Mouse (Mus musculus): Measurements from ENCODE around the gene Cebpg. TPM values are rescaled to one million over a fixed set of nuclear protein-coding genes. Genes with fewer than 3 reads are reported as not detected.

Cebpg gene
- polyA plus RNA-seq (2015; fragmentation: Nextera tagmentation; extraction: Ambion mirVana): 20.2 and 22.1 TPM in 2 replicates

DNA sequence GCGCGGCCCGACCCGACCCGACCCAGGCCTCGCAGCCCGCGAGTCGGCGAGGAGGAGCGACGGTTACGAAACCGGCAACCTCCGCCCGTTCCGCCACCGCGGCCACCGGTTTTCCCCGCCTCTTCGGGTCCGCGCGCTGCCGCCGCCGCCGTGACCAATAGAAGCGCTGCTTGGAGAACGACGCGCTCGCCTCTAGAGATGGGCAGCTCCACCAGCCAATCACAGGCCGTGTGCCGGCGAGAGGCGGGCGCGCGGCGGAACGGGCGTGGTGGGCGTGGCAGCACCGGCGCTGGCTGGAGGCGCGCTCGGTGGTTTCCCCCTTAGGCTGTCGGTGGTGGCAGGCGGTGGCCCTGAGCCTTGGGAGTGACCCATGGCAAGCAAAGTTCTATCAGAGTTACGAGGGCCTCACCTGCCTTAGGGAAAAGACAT lies at the start of gene Cebpg:
Cebpg (minus strand) TSS at position 138 of the 429 bp plus-strand sequence.
- peak within 1 kb of the TSS; percentile 96 for H3K27ac ChIP-seq (replicated peaks)
- peak within 1 kb of the TSS; percentile 98 for H3K9ac ChIP-seq
- H3K4me3 ChIP-seq (replicated peaks): peak within 1 kb of the TSS; percentile 93
- under 1% methylated on average over 52 of the region's 53 CpGs for WGBS (ENCODE audit: insufficient replicate concordance)
- peaks cover 38% of the 10 kb centered on the region for H3K4me1 ChIP-seq (replicated peaks)
- H3K4me2 ChIP-seq: peak within 1 kb of the TSS; percentile 88
- H3K9me3 ChIP-seq (replicated peaks): no peaks in the 10 kb centered on the region
- H3K27me3 ChIP-seq: no peaks in the 10 kb centered on the region
- 0 out of 2 replicates have a peak, but pooled peaks cover 6% of the 10 kb centered on the region for H3K36me3 ChIP-seq (replicated peaks)
- ATAC-seq (ENCODE audit: insufficient read depth): peak; percentile 94

DNA sequence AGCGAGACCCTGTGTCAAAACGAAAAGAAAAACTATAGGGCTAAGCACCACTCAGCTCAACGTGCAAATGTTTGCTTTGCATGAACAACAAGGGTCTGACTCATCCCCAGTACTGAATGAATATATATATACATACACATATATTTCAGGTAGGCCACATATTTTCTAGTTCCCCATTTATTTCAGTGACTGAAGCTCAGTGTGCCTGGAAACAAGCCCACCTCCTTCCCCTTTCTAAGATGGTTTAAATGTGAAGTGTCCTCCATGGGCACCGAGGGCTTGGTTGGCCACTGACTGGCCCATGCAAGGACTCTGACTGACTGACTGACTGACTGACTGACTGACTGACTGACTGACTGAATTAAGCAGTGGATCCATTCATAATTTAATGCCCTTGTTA lies 43.2 kb upstream of the Cebpg start:
- ATAC-seq (ENCODE audit: insufficient read depth): no peak
- Histone ChIP-seq H3K9me3 (replicated peaks) (no peaks in the 10 kb centered on the region), H3K9ac (no peak overlapping the region), H3K27me3 (no peaks in the 10 kb centered on the region), H3K36me3 (replicated peaks) (no peaks in the 10 kb centered on the region), H3K4me1 (replicated peaks) (no peaks in the 10 kb centered on the region), H3K27ac (replicated peaks) (no peak overlapping the region), H3K4me2 (no peak overlapping the region), H3K4me3 (replicated peaks) (no peak overlapping the region)
- WGBS (ENCODE audit: insufficient replicate concordance): 46% methylated on average over 4 of the region's 4 CpGs

DNA sequence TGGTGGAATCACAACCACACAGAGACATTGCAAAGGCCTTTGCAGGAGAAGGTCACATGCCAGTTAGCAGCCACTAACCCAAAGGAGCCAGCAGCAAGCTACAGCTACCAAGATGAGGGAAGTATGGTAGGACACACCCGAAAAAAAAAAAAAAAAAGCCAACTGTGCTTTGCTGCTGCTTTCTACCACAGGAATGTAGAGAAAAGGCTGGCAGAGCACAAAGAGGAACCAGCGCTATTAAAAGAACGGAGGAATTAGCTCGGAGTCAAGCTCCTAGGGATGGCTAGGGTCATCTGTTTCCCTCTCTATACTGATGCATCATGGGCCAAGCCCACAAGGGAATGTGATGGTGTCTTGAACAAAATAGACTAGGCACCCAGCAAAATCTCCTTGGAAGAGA lies 42.4 kb upstream of the Cebpg start:
- H3K4me1 ChIP-seq (replicated peaks): no peaks in the 10 kb centered on the region
- no peak for ATAC-seq (ENCODE audit: insufficient read depth)
- no peak overlapping the region for H3K4me3 ChIP-seq (replicated peaks)
- no peaks in the 10 kb centered on the region for H3K27me3 ChIP-seq
- WGBS (ENCODE audit: insufficient replicate concordance): 23% methylated on average over 4 of the region's 4 CpGs
- H3K4me2 ChIP-seq: no peak overlapping the region
- H3K27ac ChIP-seq (replicated peaks): no peak overlapping the region
- no peak overlapping the region for H3K9ac ChIP-seq
- no peaks in the 10 kb centered on the region for H3K9me3 ChIP-seq (replicated peaks)
- H3K36me3 ChIP-seq (replicated peaks): no peaks in the 10 kb centered on the region

DNA sequence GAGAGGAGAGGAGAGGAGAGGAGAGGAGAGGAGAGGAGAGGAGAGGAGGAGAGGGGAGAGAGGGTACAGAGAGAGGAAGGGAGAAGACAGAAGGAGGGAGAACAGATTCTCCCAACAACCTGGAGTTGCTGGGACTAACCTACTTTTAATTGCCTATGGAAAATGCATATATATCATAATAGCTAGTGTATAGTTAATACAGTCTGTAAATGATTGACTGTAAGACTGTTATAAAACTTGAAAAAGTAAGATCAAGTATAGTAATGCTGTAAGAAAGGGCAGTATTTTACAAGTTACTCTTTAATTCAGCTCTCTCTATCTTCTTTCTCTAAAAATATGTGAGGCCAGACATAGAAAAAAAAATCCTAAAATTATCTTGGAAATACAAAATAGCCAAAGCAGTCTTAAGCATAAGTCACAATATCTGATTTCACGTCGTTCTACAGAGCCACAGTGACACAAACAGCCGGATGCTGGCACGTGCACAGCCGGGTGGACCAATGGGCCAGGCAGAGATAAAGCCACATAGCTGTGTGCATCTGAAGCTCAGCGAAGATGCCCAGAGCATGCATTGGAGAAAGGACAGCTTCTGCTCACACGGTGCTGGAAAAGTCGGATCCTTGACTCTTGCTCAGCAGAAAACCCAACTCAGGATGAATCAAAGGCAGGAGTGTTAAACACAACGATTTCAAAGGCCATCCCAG lies 38.8 kb upstream of the Cebpg start:
- no peak for ATAC-seq (ENCODE audit: insufficient read depth)
- H3K27me3 ChIP-seq: no peaks in the 10 kb centered on the region
- WGBS (ENCODE audit: insufficient replicate concordance): 63% methylated on average over 9 of the region's 9 CpGs

DNA sequence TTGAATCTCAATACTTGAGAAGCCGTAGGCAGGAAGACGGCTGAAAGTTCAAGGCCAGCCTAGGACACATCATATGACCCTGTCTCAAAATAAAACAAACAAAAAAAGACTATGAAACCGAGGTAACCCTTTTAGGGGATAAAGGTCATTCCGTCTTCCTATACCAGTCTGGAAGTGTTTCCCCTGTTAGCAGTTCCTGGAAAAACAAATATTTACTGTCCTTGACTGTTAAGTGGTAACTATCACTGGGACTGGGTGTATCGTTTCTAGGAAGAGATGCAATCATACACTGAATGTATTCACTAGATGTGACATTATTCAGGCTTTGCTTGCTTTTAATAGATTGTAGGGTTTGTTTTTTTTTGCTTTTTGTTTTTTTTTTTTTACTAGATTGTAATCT lies 34.2 kb upstream of the Cebpg start:
- Histone ChIP-seq H3K4me3 (replicated peaks) (no peak overlapping the region), H3K4me1 (replicated peaks) (peaks cover 9% of the 10 kb centered on the region; the same call in 1 of the 2 replicates), H3K4me2 (no peak overlapping the region), H3K27ac (replicated peaks) (no peak overlapping the region), H3K36me3 (replicated peaks) (no peaks in the 10 kb centered on the region), H3K9me3 (replicated peaks) (no peaks in the 10 kb centered on the region), H3K9ac (no peak overlapping the region), H3K27me3 (peaks cover 11% of the 10 kb centered on the region)
- ATAC-seq (ENCODE audit: insufficient read depth): peak; percentile 64; the same call in 1 of the 2 replicates
- 50% methylated on average over 5 of the region's 5 CpGs for WGBS (ENCODE audit: insufficient replicate concordance)

More for the DNA sequence above, 38.8 kb upstream of the Cebpg start:
- Histone ChIP-seq H3K9ac (no peak overlapping the region), H3K36me3 (replicated peaks) (no peaks in the 10 kb centered on the region), H3K4me2 (no peak overlapping the region), H3K4me3 (replicated peaks) (no peak overlapping the region), H3K27ac (replicated peaks) (no peak overlapping the region), H3K9me3 (replicated peaks) (no peaks in the 10 kb centered on the region), H3K4me1 (replicated peaks) (peaks cover 2% of the 10 kb centered on the region; the same call in 1 of the 2 replicates)

DNA sequence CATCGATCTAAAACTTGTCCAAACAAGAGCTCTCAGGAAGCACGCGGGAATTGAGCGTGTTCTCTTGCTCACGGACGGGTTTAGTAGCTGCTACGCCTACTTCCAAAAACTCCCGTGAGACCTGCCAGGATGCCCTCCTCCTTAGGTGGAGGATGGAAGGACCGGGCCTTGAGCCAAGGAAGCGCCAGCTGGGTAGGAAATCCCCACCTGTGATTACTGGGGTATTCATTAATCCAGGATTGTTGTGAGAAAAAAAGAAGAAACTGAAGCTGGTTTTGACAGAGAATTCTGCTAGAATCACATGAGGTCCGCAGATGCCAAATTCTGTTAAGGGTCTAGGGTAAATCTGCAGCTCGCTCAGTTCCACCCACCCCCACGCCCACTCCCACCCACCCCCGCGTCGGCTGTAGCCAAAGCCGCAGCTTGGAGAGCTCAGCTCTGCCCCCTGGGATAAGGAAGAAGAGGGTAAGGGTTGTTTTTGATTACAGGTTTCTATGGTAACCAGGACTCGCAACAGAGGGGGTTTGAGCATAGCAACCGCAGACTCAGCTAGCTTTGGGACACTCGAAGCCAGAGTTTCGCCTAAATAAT lies 30.0 kb upstream of the Cebpg start:
- ATAC-seq (ENCODE audit: insufficient read depth): no peak
- H3K4me1 ChIP-seq (replicated peaks): peaks cover 15% of the 10 kb centered on the region
- H3K9ac ChIP-seq: no peak overlapping the region
- no peaks in the 10 kb centered on the region for H3K36me3 ChIP-seq (replicated peaks)
- no peak overlapping the region for H3K27ac ChIP-seq (replicated peaks)
- peak overlapping the region; percentile 8 for H3K4me3 ChIP-seq (replicated peaks)
- no peaks in the 10 kb centered on the region for H3K9me3 ChIP-seq (replicated peaks)
- H3K4me2 ChIP-seq: peak overlapping the region; percentile 49
- WGBS (ENCODE audit: insufficient replicate concordance): 4% methylated on average over 21 of the region's 21 CpGs
- peaks cover 18% of the 10 kb centered on the region for H3K27me3 ChIP-seq

DNA sequence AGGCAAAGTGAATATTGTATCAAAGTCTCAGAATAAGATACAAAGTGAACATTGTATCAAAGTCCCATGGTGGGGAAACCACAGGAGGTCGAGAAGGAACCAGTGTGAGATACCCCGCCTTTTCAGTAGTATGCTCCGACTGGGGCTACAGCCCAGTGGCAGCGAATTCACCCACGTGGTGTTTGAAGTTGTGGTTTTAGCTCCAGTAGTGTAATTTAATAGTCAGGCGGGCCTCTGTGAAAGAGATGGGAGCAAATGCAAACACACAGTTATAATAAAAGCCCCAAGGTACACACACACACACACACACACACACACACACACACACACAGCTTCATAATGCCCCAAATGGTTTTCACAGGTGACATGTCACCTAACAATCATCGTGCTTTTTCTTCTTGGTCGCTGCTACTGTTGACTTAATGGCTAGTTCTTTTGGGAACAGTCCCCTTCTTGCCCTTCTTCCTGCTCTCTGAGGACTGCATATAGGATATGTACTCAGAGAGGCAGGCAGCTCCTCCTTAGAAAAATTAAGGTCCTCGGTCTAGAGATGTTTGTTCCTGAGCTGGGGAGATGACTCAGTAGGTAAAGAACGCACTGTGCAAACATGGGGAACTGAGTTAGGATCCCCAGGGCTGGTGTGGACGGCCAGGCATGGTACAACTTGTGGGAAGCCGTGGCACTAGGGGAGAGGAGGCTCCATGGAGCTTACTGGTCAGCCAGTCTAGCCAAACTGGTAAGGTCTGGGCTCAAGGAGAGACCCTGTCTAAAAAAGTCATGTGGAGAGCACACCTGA lies 28.4 kb upstream of the Cebpg start:
- H3K36me3 ChIP-seq (replicated peaks): no peaks in the 10 kb centered on the region
- peaks cover 18% of the 10 kb centered on the region for H3K27me3 ChIP-seq
- no peak overlapping the region for H3K4me3 ChIP-seq (replicated peaks)
- no peak overlapping the region for H3K9ac ChIP-seq
- H3K9me3 ChIP-seq (replicated peaks): no peaks in the 10 kb centered on the region
- ATAC-seq (ENCODE audit: insufficient read depth): no peak
- H3K4me1 ChIP-seq (replicated peaks): peaks cover 16% of the 10 kb centered on the region
- no peak overlapping the region for H3K4me2 ChIP-seq
- H3K27ac ChIP-seq (replicated peaks): no peak overlapping the region
- WGBS (ENCODE audit: insufficient replicate concordance): 44% methylated on average over 12 of the region's 12 CpGs

DNA sequence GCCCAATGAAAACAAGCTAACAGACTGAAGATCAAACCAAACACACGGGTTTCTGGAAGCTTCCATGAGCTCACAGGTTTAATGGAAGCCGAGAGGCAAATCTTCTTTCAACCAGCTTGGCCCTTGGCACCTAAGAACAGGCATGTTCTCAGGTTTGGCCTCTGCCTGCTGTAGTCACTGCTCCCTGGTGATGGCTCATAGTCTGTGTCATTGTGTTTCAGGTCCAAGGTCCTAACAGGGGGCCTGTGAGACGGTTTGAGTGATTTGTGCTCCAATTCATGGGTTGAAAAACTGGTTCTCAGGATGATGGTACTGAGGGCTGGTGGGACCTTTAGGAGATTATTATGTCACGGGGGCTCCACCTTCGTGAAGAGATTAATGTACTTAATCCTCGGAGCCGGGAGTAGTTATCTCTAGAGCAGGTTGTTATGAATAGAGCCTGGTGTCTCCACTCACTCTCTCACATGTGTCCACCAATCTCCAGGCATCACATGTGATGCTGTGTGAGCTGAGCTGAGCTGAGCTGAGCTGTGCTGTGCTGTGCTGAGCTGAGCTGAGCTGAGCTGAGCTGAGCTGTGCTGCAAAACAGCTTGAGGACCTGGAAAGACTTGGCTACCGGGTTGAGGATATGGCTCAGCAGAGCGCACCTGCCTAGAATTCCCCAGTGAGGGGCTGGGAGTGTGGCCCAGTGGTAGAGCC lies 25.2 kb upstream of the Cebpg start:
- peak; percentile 25; the same call in 1 of the 2 replicates for ATAC-seq (ENCODE audit: insufficient read depth)
- 57% methylated on average over 9 of the region's 9 CpGs for WGBS (ENCODE audit: insufficient replicate concordance)

DNA sequence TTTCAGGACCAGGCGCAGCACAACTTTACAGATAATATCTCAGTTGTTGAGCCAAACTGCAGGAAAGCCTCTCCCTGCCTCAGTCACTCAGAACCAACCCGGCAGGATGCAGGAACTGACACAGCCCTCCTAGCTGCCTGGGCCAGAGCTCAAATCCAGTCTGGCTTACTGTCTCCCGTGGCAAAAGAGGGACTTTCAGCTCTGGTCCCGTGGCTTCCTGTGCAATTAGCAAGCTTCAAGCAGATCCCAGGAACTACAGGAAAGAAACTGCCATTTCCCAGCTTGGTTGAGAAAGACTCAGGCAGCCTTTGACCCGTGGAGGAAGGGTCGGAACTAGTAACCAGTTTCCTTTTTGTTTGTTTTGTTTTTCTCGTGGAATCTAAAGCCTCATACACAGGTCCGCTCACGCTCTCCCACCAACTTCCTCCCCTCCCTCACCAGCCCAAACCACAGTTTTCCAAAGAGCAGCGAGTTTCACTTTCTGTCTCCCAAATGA lies 24.5 kb upstream of the Cebpg start:
- peaks cover 12% of the 10 kb centered on the region for H3K4me1 ChIP-seq (replicated peaks)
- no peaks in the 10 kb centered on the region for H3K9me3 ChIP-seq (replicated peaks)
- H3K27me3 ChIP-seq: peaks cover 11% of the 10 kb centered on the region
- H3K9ac ChIP-seq: no peak overlapping the region
- H3K4me2 ChIP-seq: peak overlapping the region; percentile 50
- ATAC-seq (ENCODE audit: insufficient read depth): peak; percentile 56
- peak overlapping the region; percentile 14 for H3K4me3 ChIP-seq (replicated peaks)
- H3K36me3 ChIP-seq (replicated peaks): no peaks in the 10 kb centered on the region
- WGBS (ENCODE audit: insufficient replicate concordance): 11% methylated on average over 10 of the region's 10 CpGs
- peak overlapping the region; percentile 75 for H3K27ac ChIP-seq (replicated peaks)

More for the DNA sequence above, 25.2 kb upstream of the Cebpg start:
- Histone ChIP-seq H3K9me3 (replicated peaks) (no peaks in the 10 kb centered on the region), H3K4me2 (peak overlapping the region; percentile 50), H3K4me3 (replicated peaks) (no peak overlapping the region), H3K4me1 (replicated peaks) (peaks cover 12% of the 10 kb centered on the region), H3K36me3 (replicated peaks) (no peaks in the 10 kb centered on the region), H3K27ac (replicated peaks) (peak overlapping the region; percentile 75), H3K27me3 (peaks cover 16% of the 10 kb centered on the region), H3K9ac (no peak overlapping the region)

DNA sequence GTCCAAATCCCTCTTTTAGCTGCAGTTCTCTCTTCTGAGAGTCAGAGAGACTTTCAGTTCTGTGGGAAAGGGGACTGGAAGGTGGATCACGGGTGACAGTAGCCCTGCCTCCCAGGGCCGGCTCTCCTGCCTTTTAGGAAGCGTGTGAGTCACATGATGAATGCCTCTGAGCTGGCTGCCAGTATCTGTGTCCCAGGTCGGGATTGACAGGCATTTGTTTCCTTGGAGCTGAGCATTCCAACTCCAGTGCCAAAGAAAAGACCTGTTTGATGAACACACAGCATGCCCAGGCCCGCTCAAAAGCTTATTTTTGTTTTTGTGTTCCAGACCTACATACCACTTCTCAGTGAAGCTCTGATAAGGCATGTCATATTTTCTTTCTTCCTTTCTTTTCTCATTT lies 20.3 kb upstream of the Cebpg start:
- WGBS (ENCODE audit: insufficient replicate concordance): 57% methylated on average over 5 of the region's 5 CpGs
- ATAC-seq (ENCODE audit: insufficient read depth): no peak
- H3K4me3 ChIP-seq (replicated peaks): no peak overlapping the region
- no peak overlapping the region for H3K4me2 ChIP-seq
- no peaks in the 10 kb centered on the region for H3K27me3 ChIP-seq
- H3K9me3 ChIP-seq (replicated peaks): no peaks in the 10 kb centered on the region
- H3K9ac ChIP-seq: no peak overlapping the region
- no peak overlapping the region for H3K27ac ChIP-seq (replicated peaks)
- peaks cover 9% of the 10 kb centered on the region for H3K4me1 ChIP-seq (replicated peaks)
- H3K36me3 ChIP-seq (replicated peaks): no peaks in the 10 kb centered on the region

Measured in liver, embryonic 15.5 days (tissue).